Mouse (Mus musculus) neutrophil, adult 83 days (primary cell): Measurements from ENCODE around the gene Pan3. TPM values are rescaled to one million over a fixed set of nuclear protein-coding genes. Genes with fewer than 3 reads are reported as not detected.

Source experiments
- total RNA-seq, 2 experiments: library from RNA; stranded (reverse); gene quantifications; one replicate each; pipeline ENCODE4 v1.2.4; 2023

The Pan3 gene
- total RNA-seq: 100 to 1,000 TPM; 174 to 190 TPM

DNA sequence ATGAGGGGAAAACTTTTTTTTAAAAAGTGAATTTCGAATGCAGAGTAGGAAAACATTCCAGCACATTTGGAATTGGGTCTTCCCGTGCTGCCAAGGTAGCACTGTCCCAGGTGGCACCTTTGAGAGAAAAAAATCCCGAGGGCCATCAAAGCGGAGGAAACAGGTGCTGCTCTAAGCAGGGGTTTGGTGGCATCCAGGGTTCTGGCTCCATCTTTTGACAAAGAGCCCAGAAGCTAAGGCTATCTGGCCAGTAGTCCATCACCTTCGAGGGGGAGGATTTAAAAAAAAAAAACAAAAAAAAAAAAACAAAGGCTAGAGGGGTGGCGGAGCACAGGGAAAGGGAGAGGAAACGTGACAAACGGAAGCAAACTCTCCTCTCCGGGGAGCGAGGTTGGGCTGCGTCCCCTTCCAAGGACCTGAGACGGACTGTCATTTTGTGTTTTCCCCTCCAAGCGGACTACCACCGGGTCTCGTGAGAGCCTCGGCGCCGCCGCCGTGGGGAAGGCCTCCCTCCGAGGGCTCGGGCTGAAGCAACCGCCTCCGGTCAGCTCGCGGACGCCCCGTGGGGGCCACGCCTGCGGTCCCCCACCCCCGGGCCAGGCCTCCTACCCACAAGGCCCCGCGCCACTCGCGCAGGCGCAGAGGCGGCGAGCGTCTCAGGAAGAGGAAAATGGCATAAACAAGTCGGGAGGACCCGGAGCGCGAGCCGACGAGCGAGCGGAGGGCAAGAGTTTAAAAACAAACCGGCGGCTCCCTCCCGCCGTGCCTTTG lies at the start of gene Pan3:
Gene Pan3, plus strand, starts transcription at position 627 of the 771 bp plus-strand sequence.

DNA sequence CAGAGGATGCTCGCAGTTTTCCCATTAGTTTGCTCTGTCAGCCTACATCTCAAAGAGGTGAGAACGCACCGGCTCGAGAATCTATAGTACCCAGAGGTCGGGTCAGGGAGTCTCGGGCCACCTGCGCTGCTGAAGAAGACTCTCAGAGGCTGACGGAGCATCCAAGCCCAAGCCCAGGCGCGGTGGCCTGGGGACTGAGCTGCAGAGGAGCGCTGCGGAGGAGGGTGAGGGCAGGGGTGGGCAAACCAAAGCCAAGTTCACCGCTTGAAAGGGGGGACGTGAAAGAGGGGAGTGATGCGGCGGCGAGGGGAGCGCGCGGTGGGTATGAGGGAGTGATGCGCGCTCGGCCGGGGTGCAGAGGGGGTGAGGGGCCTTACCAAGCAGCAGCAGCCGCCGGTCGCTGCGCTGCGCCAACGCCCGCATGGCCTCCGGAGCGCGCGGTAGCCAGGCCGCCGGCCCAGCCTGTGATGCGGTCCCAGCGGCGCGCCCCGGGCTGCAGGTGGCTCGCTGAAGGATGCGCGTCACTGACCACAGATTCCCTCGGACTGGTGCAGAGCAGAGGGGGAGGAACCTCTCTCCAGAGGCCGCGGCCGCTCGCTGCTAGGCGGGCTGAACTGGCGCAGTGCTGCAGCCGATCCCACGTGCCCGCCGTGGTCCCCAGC lies 30.0 kb upstream of the Pan3 start, which contains the start of gene Flt3:
Gene Flt3, minus strand, starts transcription at position 647 of the 662 bp plus-strand sequence.

Other genes starting within 250 kb of the Pan3 start
- not detected for gene Gsx1, start 241.5 kb upstream of the Pan3 start, total RNA-seq
- not detected for gene Pdx1, start 160.2 kb upstream of the Pan3 start, total RNA-seq
- gene Cdx2, start 122.9 kb upstream of the Pan3 start, total RNA-seq: not detected
- not detected for gene Urad, start 107.7 kb upstream of the Pan3 start, total RNA-seq
- gene Flt3, start 29.7 kb upstream of the Pan3 start, total RNA-seq: 1 to 10 TPM; 4.7 to 6.6 TPM